Mouse (Mus musculus) limb, embryonic 11.5 days (tissue): Measurements from ENCODE around the gene Cpa2. TPM values are rescaled to one million over a fixed set of nuclear protein-coding genes. Genes with fewer than 3 reads are reported as not detected.

Experiments used
- ATAC-seq: fragments of 200-750 bp; cut with Nextera tagmentation; 2 replicates; pipeline ENCODE4 v1.8.0; 2017; ENCODE audit warnings: low read depth; ENCODE audit not compliant: insufficient number of reproducible peaks, low FRiP score, low TSS enrichment
- DNase-seq: peaks from one replicate; pipeline ENCODE4 v3.0.0-alpha.2; 2015; ENCODE audit warnings: low spot score
- H3K27ac ChIP-seq: fragments of 300-500 bp; sonication (generic); replicated peaks from 2 replicates; pipeline ENCODE4 v1.5.1; 2014; ENCODE audit warnings: low read depth, mild to moderate bottlenecking, low read length
- H3K27me3 ChIP-seq: fragments of 300-500 bp; sonication (generic); 2 replicates; pipeline ENCODE4 v1.6.1; 2014; ENCODE audit warnings: mild to moderate bottlenecking, low read length, mixed read lengths; ENCODE audit not compliant: control insufficient read depth, insufficient read depth
- H3K36me3 ChIP-seq: fragments of 300-500 bp; sonication (generic); 2 replicates; pipeline ENCODE4 v1.6.1; 2014; ENCODE audit warnings: mild to moderate bottlenecking, low read length, moderate library complexity, mixed read lengths; ENCODE audit not compliant: control insufficient read depth, insufficient read depth
- H3K4me1 ChIP-seq: fragments of 300-500 bp; sonication (generic); 2 replicates; pipeline ENCODE4 v1.6.1; 2014; ENCODE audit warnings: low read length, mixed read lengths; ENCODE audit not compliant: control insufficient read depth, insufficient read depth
- H3K4me2 ChIP-seq: fragments of 300-500 bp; sonication (generic); 2 replicates; pipeline ENCODE4 v1.6.1; 2014; ENCODE audit warnings: low read depth, mild to moderate bottlenecking, moderate library complexity; ENCODE audit not compliant: severe bottlenecking
- H3K4me3 ChIP-seq: fragments of 300-500 bp; sonication (generic); 2 replicates; pipeline ENCODE4 v1.5.1; 2014; ENCODE audit warnings: low read depth, low read length
- H3K9ac ChIP-seq: fragments of 300-500 bp; sonication (generic); 2 replicates; pipeline ENCODE4 v1.6.1; 2014; ENCODE audit warnings: mild to moderate bottlenecking, low read length
- H3K9me3 ChIP-seq: fragments of 300-500 bp; sonication (generic); 2 replicates; pipeline ENCODE4 v1.6.1; 2016; ENCODE audit warnings: low read length; ENCODE audit not compliant: control insufficient read depth
- WGBS: fragments of 180-500 bp; shearing (Covaris S2); extraction: QIAGEN DNeasy Blood & Tissue Kit; methylation state at CpG from one replicate; pipeline ENCODE4 v1.1.7; 2014; 5-methylcytosine and 5-hydroxymethylcytosine counted together
- polyA plus RNA-seq: library from polyadenylated mRNA; unstranded; fragments of >200 nt; fragmentation: Nextera tagmentation; extraction: Ambion mirVana; gene quantifications from 2 replicates; pipeline ENCODE4 v1.2.1, GENCODE M21; 2014

Gene Cpa2
- polyA plus RNA-seq, 1 experiment from 2014 or later = 89.6 TPM

- Histone ChIP-seq H3K4me2 (no peak overlapping the region), H3K9me3 (no peaks in the 10 kb centered on the region), H3K27ac (no peak overlapping the region), H3K4me1 (no peaks in the 10 kb centered on the region), H3K9ac (no peak overlapping the region), H3K4me3 (no peak overlapping the region), H3K27me3 (no peaks in the 10 kb centered on the region), H3K36me3 (peaks cover 2% of the 10 kb centered on the region; the same call in 1 of the 2 replicates)
- WGBS = 94% methylated on average over 6 of the region's 6 CpGs
- no peak for DNase-seq
- ATAC-seq = no peak
Measured at GRCm38 (mm10) chr6:30563575-30563974, 22.2 kb downstream of the Cpa2 start.

- DNase-seq (no peak), ATAC-seq (no peak)
- WGBS = 94% methylated on average over 6 of the region's 6 CpGs
- H3K27me3 ChIP-seq = no peaks in the 10 kb centered on the region
- no peak overlapping the region for H3K9ac ChIP-seq
- H3K36me3 ChIP-seq = peaks cover 2% of the 10 kb centered on the region; the same call in 1 of the 2 replicates
- no peaks in the 10 kb centered on the region for H3K9me3 ChIP-seq
- no peak overlapping the region for H3K4me3 ChIP-seq
- no peak overlapping the region for H3K4me2 ChIP-seq
- H3K4me1 ChIP-seq = no peaks in the 10 kb centered on the region
- H3K27ac ChIP-seq = no peak overlapping the region
Measured at GRCm38 (mm10) chr6:30564051-30564450, 22.7 kb downstream of the Cpa2 start.

DNA sequence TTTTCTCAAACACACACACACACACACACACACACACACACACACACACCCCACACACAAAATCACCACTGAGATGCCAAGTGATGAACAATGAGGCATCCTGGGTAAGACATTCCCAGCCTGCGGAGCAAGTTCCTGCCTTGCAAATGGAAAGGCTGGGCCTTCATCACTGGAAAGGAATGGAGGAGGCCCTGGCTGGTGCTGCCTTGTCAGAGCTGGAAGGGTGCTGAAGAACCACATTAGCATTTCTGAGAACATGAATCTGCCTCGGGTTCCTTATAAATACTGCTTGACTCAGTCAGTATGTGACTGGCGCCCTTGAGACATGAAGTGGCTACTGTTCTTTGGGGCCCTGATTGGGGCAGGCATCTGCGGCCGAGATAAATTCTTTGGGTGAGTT lies 26.7 kb downstream of the Cpa2 start, which contains the start of gene Cpa4:
Cpa4 (plus strand) TSS at position 301 of the 400 bp plus-strand sequence.
- Histone ChIP-seq H3K4me3 (no peak within 1 kb of the TSS), H3K4me2 (no peak within 1 kb of the TSS), H3K27me3 (no peaks in the 10 kb centered on the region), H3K9ac (no peak within 1 kb of the TSS), H3K27ac (no peak within 1 kb of the TSS), H3K36me3 (peaks cover 2% of the 10 kb centered on the region; the same call in 1 of the 2 replicates), H3K9me3 (no peaks in the 10 kb centered on the region), H3K4me1 (peaks cover 3% of the 10 kb centered on the region; the same call in 1 of the 2 replicates)
- ATAC-seq (no peak), DNase-seq (no peak)
- WGBS = 76% methylated on average over 5 of the region's 5 CpGs

DNA sequence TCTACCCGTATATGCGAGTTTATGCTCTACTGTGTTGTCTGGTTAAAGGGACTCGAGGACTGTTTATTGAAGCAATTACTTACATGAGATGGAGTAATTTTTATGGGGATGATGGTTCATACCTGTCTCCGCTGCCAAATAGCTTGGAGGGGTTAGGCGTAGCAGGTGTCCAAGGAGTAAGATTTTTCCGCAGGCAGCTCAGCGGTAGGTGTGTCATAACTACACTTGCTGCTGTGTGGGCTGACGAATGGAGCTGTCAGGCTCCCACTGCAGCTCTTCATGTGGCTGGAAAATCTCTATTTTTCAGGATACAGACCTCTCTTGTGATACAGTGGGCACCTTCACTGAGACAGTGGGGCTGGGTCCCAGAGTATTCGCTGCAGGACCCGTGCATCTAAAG lies 27.9 kb downstream of the Cpa2 start:
- H3K36me3 ChIP-seq = no peaks in the 10 kb centered on the region; the same call in 1 of the 2 replicates
- no peaks in the 10 kb centered on the region for H3K9me3 ChIP-seq
- no peak overlapping the region for H3K4me2 ChIP-seq
- no peak overlapping the region for H3K4me3 ChIP-seq
- H3K4me1 ChIP-seq = peaks cover 4% of the 10 kb centered on the region; the same call in 1 of the 2 replicates
- no peaks in the 10 kb centered on the region for H3K27me3 ChIP-seq
- no peak overlapping the region for H3K27ac ChIP-seq
- no peak for ATAC-seq
- no peak for DNase-seq
- H3K9ac ChIP-seq = no peak overlapping the region
- WGBS = 86% methylated on average over 10 of the region's 10 CpGs

- Histone ChIP-seq H3K9me3 (no peaks in the 10 kb centered on the region), H3K4me2 (no peak overlapping the region), H3K9ac (no peak overlapping the region), H3K4me3 (no peak overlapping the region), H3K4me1 (peaks cover 4% of the 10 kb centered on the region; the same call in 1 of the 2 replicates), H3K27me3 (no peaks in the 10 kb centered on the region), H3K27ac (no peak overlapping the region), H3K36me3 (no peaks in the 10 kb centered on the region)
- WGBS = 90% methylated on average over 5 of the region's 5 CpGs
- ATAC-seq = no peak; the same call in 1 of the 2 replicates
- DNase-seq = no peak
Measured at GRCm38 (mm10) chr6:30570012-30570411, 28.6 kb downstream of the Cpa2 start.

DNA sequence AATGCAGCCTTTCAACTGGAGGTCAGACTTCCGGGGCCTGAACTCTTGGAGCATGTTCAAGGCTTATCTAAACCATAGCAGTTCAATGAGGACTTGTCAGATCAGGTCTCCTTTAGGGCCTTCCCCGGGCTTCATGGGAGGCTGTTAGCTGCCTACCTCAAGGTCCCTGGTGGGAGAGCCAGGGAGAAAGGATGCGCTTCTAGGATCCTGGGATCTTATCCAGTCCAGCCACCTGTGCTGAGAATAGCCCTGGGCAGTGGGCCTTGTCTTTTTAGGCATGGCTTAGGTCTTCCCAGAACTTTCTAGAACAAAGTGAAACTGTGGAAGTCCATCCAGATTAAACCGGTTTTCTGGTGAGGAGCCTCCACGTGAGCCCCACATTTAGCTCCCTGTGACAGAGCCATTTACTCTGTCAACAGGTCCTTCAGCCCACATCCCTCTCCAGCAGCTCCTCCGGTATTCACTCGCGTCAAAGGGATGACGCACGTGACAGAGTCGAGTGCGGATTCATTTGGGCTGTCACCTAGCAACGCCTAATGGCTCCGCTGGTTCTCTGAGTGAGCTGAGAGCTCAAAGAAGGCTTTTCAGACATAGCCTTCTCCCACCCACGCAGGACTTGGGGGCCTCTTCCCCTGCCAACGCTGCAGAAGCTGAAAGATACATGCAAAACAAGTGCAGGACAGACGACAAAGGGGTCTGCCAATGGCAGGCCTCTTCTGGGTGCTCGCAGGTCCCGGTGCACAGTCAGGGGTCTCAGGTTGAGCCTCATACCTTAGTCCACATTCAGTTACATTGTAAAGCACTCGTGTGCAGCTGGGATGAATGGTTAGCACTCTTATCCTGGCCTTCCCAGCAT lies 31.3 kb downstream of the Cpa2 start:
- no peak for DNase-seq
- 75% methylated on average over 20 of the region's 20 CpGs for WGBS
- no peaks in the 10 kb centered on the region for H3K9me3 ChIP-seq
- ATAC-seq = no peak
- peak overlapping the region; percentile 44 for H3K27ac ChIP-seq
- peaks cover 18% of the 10 kb centered on the region; the same call in 1 of the 2 replicates for H3K4me1 ChIP-seq
- H3K9ac ChIP-seq = no peak overlapping the region
- no peak overlapping the region for H3K4me3 ChIP-seq
- no peaks in the 10 kb centered on the region for H3K27me3 ChIP-seq
- H3K36me3 ChIP-seq = no peaks in the 10 kb centered on the region
- H3K4me2 ChIP-seq = no peak overlapping the region

GRCm38 (mm10) chr6:30573380-30573779 lies 32.0 kb downstream of the Cpa2 start:
- H3K36me3 ChIP-seq = no peaks in the 10 kb centered on the region
- H3K9me3 ChIP-seq = no peaks in the 10 kb centered on the region
- WGBS = 45% methylated on average over 5 of the region's 5 CpGs
- DNase-seq (no peak), ATAC-seq (no peak)
- no peak overlapping the region for H3K9ac ChIP-seq
- peaks cover 18% of the 10 kb centered on the region; the same call in 1 of the 2 replicates for H3K4me1 ChIP-seq
- H3K27ac ChIP-seq = no peak overlapping the region
- no peaks in the 10 kb centered on the region for H3K27me3 ChIP-seq
- no peak overlapping the region for H3K4me3 ChIP-seq
- no peak overlapping the region for H3K4me2 ChIP-seq

- H3K9ac ChIP-seq = no peak overlapping the region
- no peaks in the 10 kb centered on the region for H3K36me3 ChIP-seq
- no peaks in the 10 kb centered on the region for H3K27me3 ChIP-seq
- 84% methylated on average over 1 of the region's 1 CpGs for WGBS
- DNase-seq (no peak), ATAC-seq (no peak)
- peaks cover 20% of the 10 kb centered on the region for H3K4me1 ChIP-seq
- H3K4me3 ChIP-seq = no peak overlapping the region
- H3K4me2 ChIP-seq = no peak overlapping the region
- no peaks in the 10 kb centered on the region for H3K9me3 ChIP-seq
- H3K27ac ChIP-seq = 0 out of 2 replicates have a peak overlapping the region, but pooled peaks have one; percentile 16
Measured at GRCm38 (mm10) chr6:30574945-30575344, 33.6 kb downstream of the Cpa2 start.
